Mouse (Mus musculus) forebrain, embryonic 15.5 days (tissue): ENCODE measurements around the gene Dhdh. TPM values are rescaled to one million over a fixed set of nuclear protein-coding genes. Genes with fewer than 3 reads are reported as not detected.
"Not testable (repeated sequence)": the region's sequence is repeated elsewhere in the genome, so short reads cannot be mapped to it uniquely, and the experiment has no call there.

Source experiments
- ATAC-seq: fragments of 200-750 bp; cut with Nextera tagmentation; replicated peaks from 2 replicates; pipeline ENCODE4 v1.8.0; 2017; ENCODE audit warnings: mild to moderate bottlenecking, moderate TSS enrichment, moderate library complexity
- H3K27ac ChIP-seq: fragments of 300-500 bp; sonication (generic); replicated peaks from 2 replicates; pipeline ENCODE4 v1.5.1; 2015; ENCODE audit warnings: mild to moderate bottlenecking, inconsistent platforms
- H3K27me3 ChIP-seq: fragments of 300-500 bp; sonication (generic); 2 replicates; pipeline ENCODE4 v1.6.1; 2015; ENCODE audit warnings: inconsistent platforms
- H3K36me3 ChIP-seq: fragments of 300-500 bp; sonication (generic); 2 replicates; pipeline ENCODE4 v1.6.1; 2015; ENCODE audit warnings: mild to moderate bottlenecking, inconsistent platforms
- H3K4me1 ChIP-seq: fragments of 300-500 bp; sonication (generic); 2 replicates; pipeline ENCODE4 v1.6.1; 2015; ENCODE audit warnings: inconsistent platforms
- H3K4me2 ChIP-seq: fragments of 300-500 bp; sonication (generic); replicated peaks from 2 replicates; pipeline ENCODE4 v1.6.1; 2015; ENCODE audit warnings: mild to moderate bottlenecking, inconsistent platforms
- H3K4me3 ChIP-seq: fragments of 300-500 bp; sonication (generic); 2 replicates; pipeline ENCODE4 v1.5.1; 2015; ENCODE audit warnings: mild to moderate bottlenecking, inconsistent platforms
- H3K9ac ChIP-seq: fragments of 300-500 bp; sonication (generic); replicated peaks from 2 replicates; pipeline ENCODE4 v1.6.1; 2015; ENCODE audit warnings: mild to moderate bottlenecking, inconsistent platforms
- H3K9me3 ChIP-seq: fragments of 300-500 bp; sonication (generic); 2 replicates; pipeline ENCODE4 v1.6.1; 2016; ENCODE audit warnings: inconsistent platforms
- WGBS: fragments of 180-500 bp; shearing (Covaris S2); methylation state at CpG from one replicate; pipeline ENCODE4 v1.1.7; 2015; ENCODE audit warnings: mixed read lengths; 5-methylcytosine and 5-hydroxymethylcytosine counted together
- polyA plus RNA-seq: library from polyadenylated mRNA; unstranded; fragments of >200 nt; fragmentation: Nextera tagmentation; extraction: Ambion mirVana; gene quantifications from 2 replicates; pipeline ENCODE4 v1.2.1, GENCODE M21; 2015

Dhdh gene
- polyA plus RNA-seq, 1 experiment from 2014 or later: 2.6 TPM

DNA sequence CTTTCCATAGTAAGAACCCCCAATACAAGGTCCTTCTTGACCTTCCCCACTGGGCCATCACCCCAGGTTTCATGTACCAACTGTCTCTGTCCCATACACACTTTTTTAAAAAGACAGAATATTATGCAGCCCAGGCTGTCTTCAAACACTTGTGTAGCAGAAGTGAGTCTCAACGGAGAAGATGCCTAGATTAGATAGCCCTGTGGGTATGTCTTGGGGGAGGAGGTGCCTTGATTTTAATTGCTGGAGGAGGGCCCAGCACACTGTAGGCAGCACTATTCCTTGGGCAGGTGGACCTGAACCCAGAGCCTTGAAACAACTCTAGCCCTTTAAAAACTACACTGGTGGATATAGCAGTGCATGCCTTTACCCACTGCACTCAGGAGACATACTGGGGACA, 6.4 kb downstream of the Dhdh start:
- Histone ChIP-seq H3K4me3 (no peak overlapping the region), H3K36me3 (no peaks in the 10 kb centered on the region), H3K27ac (no peak overlapping the region), H3K9me3 (no peaks in the 10 kb centered on the region), H3K4me1 (no peaks in the 10 kb centered on the region), H3K27me3 (no peaks in the 10 kb centered on the region), H3K4me2 (no peak overlapping the region), H3K9ac (no peak overlapping the region)
- no peak for ATAC-seq
- 89% methylated on average over 1 of the region's 1 CpGs for WGBS

GRCm38 (mm10) chr7:45481374-45481927, 7.2 kb downstream of the Dhdh start, which contains the start of gene Tulp2:
Tulp2 (plus strand) TSS chr7:45481877.
- 56% methylated on average over 15 of the region's 15 CpGs for WGBS
- no peaks in the 10 kb centered on the region for H3K36me3 ChIP-seq
- no peak within 1 kb of the TSS for H3K4me3 ChIP-seq
- H3K27me3 ChIP-seq: no peaks in the 10 kb centered on the region
- no peaks in the 10 kb centered on the region for H3K9me3 ChIP-seq
- H3K4me1 ChIP-seq: no peaks in the 10 kb centered on the region
- no peak within 1 kb of the TSS for H3K27ac ChIP-seq
- H3K9ac ChIP-seq: no peak within 1 kb of the TSS
- ATAC-seq: peak; percentile 84
- H3K4me2 ChIP-seq: no peak within 1 kb of the TSS

GRCm38 (mm10) chr7:45480310-45480709, 8.3 kb downstream of the Dhdh start:
- WGBS: 90% methylated on average over 3 of the region's 4 CpGs
- H3K36me3 ChIP-seq, ATAC-seq, H3K9me3 ChIP-seq, H3K4me1 ChIP-seq, H3K9ac ChIP-seq, H3K27ac ChIP-seq, H3K27me3 ChIP-seq, H3K4me2 ChIP-seq, H3K4me3 ChIP-seq: not testable (repeated sequence)

DNA sequence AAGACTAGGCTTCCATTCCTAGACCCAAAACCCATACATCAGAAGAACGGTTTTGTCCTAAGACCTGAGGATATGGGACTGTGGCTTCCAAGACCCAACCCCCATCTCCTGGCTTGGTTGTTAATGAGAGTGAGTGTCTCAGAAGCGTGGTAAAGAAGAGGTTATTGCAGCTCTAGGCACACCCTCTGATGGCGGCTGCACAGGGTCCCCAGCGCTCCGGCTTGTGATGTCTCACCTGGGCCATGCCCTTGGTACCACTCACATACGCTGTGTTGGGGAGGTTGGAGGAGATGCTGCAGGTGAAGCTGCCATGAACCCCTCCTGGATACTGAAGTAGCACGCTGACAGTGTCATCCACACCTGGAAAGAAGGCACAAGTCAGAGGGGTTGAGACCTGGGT, 9.8 kb downstream of the Dhdh start:
- H3K4me1 ChIP-seq: no peaks in the 10 kb centered on the region
- no peaks in the 10 kb centered on the region for H3K36me3 ChIP-seq
- 97% methylated on average over 7 of the region's 7 CpGs for WGBS
- no peak overlapping the region for H3K9ac ChIP-seq
- H3K4me3 ChIP-seq: no peak overlapping the region
- H3K4me2 ChIP-seq: no peak overlapping the region
- no peak for ATAC-seq
- H3K27me3 ChIP-seq: no peaks in the 10 kb centered on the region
- no peaks in the 10 kb centered on the region for H3K9me3 ChIP-seq
- H3K27ac ChIP-seq: no peak overlapping the region

DNA sequence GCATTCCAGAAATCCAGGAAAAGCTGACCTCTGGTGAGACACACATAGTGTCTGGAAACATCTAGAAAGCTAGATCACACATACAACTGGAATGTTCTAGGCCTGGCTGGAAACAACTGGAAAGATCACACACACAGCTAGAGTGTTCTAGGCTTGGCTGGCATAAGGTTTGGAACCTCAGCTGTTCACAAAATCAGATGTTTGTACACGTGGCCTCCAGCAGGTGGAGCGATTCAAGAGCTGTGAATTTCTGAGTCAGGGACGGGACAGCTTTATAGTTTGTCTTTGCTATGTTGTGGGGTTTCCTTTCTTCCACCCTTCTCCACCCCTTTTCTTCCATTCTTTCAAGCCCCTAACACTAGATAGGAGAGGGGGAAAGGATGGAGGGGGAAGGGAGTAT, 11.6 kb downstream of the Dhdh start:
- Histone ChIP-seq H3K4me3 (no peak overlapping the region), H3K27ac (no peak overlapping the region), H3K4me1 (no peaks in the 10 kb centered on the region), H3K4me2 (no peak overlapping the region), H3K9ac (no peak overlapping the region), H3K36me3 (no peaks in the 10 kb centered on the region), H3K9me3 (no peaks in the 10 kb centered on the region), H3K27me3 (no peaks in the 10 kb centered on the region)
- ATAC-seq: peak; percentile 35; the same call in 1 of the 2 replicates
- 13% methylated on average over 3 of the region's 3 CpGs for WGBS

GRCm38 (mm10) chr7:45476453-45476852, 12.2 kb downstream of the Dhdh start:
- Histone ChIP-seq H3K36me3 (no peaks in the 10 kb centered on the region), H3K4me3 (no peak overlapping the region), H3K27me3 (no peaks in the 10 kb centered on the region), H3K4me1 (no peaks in the 10 kb centered on the region), H3K9ac (no peak overlapping the region), H3K9me3 (no peaks in the 10 kb centered on the region), H3K4me2 (no peak overlapping the region), H3K27ac (no peak overlapping the region)
- ATAC-seq: no peak
- WGBS: 46% methylated on average over 1 of the region's 1 CpGs

DNA sequence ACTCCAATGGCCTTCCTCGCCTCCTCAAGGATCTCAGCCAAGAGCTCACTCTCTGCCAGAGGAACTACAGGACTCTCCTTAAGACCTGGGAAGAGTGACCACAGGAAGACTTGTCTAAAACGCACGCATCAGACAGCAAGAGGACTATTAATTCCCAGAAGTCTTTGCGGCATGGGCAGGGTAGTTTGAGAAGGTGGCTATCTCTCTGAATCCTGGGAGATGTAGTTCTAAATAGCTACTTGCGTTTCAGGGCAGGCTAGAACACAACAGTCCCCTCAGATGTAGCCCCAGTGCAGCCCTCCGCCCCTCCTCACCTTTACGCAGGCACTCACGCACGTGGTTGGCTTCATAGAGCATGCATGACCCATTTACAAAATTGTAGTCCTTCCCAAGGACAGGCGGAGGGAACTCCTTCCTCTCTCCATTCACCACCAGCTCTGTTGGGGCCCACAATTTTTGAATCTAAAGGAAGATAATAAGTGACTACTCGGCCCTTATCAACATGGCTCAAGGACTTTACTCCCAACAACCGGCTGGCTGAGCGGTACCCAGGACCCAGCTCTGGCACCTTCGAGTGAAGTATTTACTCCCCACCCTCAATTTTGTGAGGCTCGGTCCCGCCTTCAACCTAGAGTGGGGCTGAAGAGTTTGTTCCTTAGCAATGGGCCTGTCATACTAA, 13.2 kb downstream of the Dhdh start:
- ATAC-seq: no peak
- H3K9ac ChIP-seq: no peak overlapping the region
- WGBS: 72% methylated on average over 16 of the region's 16 CpGs

GRCm38 (mm10) chr7:45470869-45471268, 17.7 kb downstream of the Dhdh start:
- H3K9ac ChIP-seq: no peak overlapping the region
- no peak for ATAC-seq
- no peak overlapping the region for H3K27ac ChIP-seq
- no peaks in the 10 kb centered on the region for H3K36me3 ChIP-seq
- H3K4me3 ChIP-seq: no peak overlapping the region
- no peaks in the 10 kb centered on the region for H3K27me3 ChIP-seq
- peaks cover 9% of the 10 kb centered on the region for H3K4me1 ChIP-seq
- H3K9me3 ChIP-seq: no peaks in the 10 kb centered on the region
- WGBS: 8% methylated on average over 3 of the region's 3 CpGs
- no peak overlapping the region for H3K4me2 ChIP-seq

More for the DNA sequence above, 13.2 kb downstream of the Dhdh start:
- no peak overlapping the region for H3K4me2 ChIP-seq
- H3K4me3 ChIP-seq: no peak overlapping the region
- no peak overlapping the region for H3K27ac ChIP-seq
- no peaks in the 10 kb centered on the region for H3K27me3 ChIP-seq
- no peaks in the 10 kb centered on the region for H3K4me1 ChIP-seq
- H3K9me3 ChIP-seq: no peaks in the 10 kb centered on the region
- no peaks in the 10 kb centered on the region for H3K36me3 ChIP-seq

DNA sequence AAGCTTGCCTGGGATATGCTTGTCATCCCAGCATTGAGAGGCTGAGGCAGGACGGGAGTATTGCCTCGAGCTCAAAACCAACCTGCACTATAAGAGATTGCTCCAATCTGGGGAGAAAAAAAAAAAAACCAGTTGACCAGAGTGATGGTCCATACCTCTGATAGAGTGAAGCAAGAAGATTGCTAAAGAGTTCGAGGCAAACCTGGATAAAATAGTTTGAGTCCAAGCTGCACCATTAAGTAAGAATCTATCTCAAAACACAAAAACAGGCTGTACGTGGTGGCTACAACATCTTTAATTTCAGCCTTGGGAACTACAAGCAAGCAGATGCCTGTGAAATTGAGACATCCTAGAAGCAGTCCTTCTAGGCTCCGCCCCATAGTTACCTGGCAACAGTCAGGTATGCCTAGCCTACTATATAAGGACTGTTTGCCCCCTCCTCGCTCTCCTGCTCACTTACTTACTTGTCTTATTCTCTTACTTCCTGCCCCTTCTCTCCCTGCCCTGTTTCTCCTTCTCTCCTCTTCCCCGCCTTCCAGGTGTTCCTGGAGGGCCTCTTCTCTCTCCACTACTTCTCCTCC, 21.4 kb downstream of the Dhdh start:
- H3K27ac ChIP-seq: no peak overlapping the region
- H3K9me3 ChIP-seq: no peaks in the 10 kb centered on the region
- no peaks in the 10 kb centered on the region for H3K27me3 ChIP-seq
- H3K36me3 ChIP-seq: peaks cover 25% of the 10 kb centered on the region
- ATAC-seq: peak; percentile 32; the same call in 1 of the 2 replicates
- peak overlapping the region; percentile 84 for H3K4me3 ChIP-seq
- WGBS: 36% methylated on average over 7 of the region's 7 CpGs
- H3K4me1 ChIP-seq: peaks cover 25% of the 10 kb centered on the region
- peak overlapping the region; percentile 67 for H3K4me2 ChIP-seq
- H3K9ac ChIP-seq: peak overlapping the region; percentile 43; the same call in 1 of the 2 replicates

- H3K27me3 ChIP-seq: no peaks in the 10 kb centered on the region
- peak within 1 kb of the TSS; percentile 88 for H3K9ac ChIP-seq
- WGBS: under 1% methylated on average over 57 of the region's 58 CpGs
- H3K4me3 ChIP-seq: peak within 1 kb of the TSS; percentile 84
- H3K4me1 ChIP-seq: peaks cover 25% of the 10 kb centered on the region
- H3K9me3 ChIP-seq: no peaks in the 10 kb centered on the region
- ATAC-seq: peak; percentile 82
- peaks cover 29% of the 10 kb centered on the region for H3K36me3 ChIP-seq
- H3K27ac ChIP-seq: peak within 1 kb of the TSS; percentile 71
- H3K4me2 ChIP-seq: peak within 1 kb of the TSS; percentile 67
These were observed 22.1 kb downstream of the Dhdh start, which contains the start of gene Bax for GRCm38 (mm10) chr7:45466283-45467089. Bax (minus strand) TSS chr7:45466898.

DNA sequence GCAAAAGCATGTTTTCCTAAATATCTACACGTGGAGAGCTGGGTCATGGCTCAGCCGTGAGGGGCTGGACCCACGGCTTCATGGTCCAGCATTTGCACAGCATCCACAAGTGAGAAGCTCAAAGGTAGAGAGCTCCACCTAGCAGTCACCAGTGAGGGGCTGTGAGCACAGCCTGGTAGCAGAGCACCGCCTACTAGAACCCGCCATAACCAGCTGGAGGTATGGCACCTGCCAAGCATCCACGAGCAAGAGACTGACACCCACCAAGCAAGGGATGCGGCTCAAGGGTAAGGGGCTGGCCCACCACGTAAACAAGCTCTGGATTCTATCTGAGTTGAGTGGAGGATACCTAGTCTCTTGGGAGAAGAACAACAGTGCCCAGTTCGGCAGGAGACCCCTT, 23.1 kb downstream of the Dhdh start:
- H3K4me1 ChIP-seq: peaks cover 30% of the 10 kb centered on the region
- H3K4me2 ChIP-seq: peak overlapping the region; percentile 67
- H3K27me3 ChIP-seq: no peaks in the 10 kb centered on the region
- no peak for ATAC-seq
- WGBS: 76% methylated on average over 9 of the region's 9 CpGs
- H3K9me3 ChIP-seq: no peaks in the 10 kb centered on the region
- peak overlapping the region; percentile 84 for H3K4me3 ChIP-seq
- peak overlapping the region; percentile 88 for H3K9ac ChIP-seq
- no peak overlapping the region for H3K27ac ChIP-seq
- peaks cover 29% of the 10 kb centered on the region for H3K36me3 ChIP-seq

- H3K4me1 ChIP-seq: peaks cover 34% of the 10 kb centered on the region
- H3K4me2 ChIP-seq: no peak overlapping the region; the same call in 1 of the 2 replicates
- H3K9me3 ChIP-seq: no peaks in the 10 kb centered on the region
- 97% methylated on average over 12 of the region's 12 CpGs for WGBS
- no peaks in the 10 kb centered on the region for H3K27me3 ChIP-seq
- H3K4me3 ChIP-seq: no peak overlapping the region
- H3K36me3 ChIP-seq: peaks cover 29% of the 10 kb centered on the region
- ATAC-seq: no peak
- 0 out of 2 replicates have a peak overlapping the region, but pooled peaks have one; percentile 88 for H3K9ac ChIP-seq
- no peak overlapping the region for H3K27ac ChIP-seq
These were observed 23.5 kb downstream of the Dhdh start for GRCm38 (mm10) chr7:45465112-45465511.
